Mouse (Mus musculus) bone marrow, adult 2 months (tissue): Measurements from ENCODE around the gene Sptan1.

ENCODE experiments used
- CTCF ChIP-seq: fragments of 200-500 bp; IDR thresholded peaks from 2 replicates; pipeline ENCODE4 v1.5.1; 2011; ENCODE audit warnings: low read length, control low read depth; ENCODE audit not compliant: control insufficient read depth, insufficient read depth
- POLR2A ChIP-seq: fragments of 200-500 bp; IDR thresholded peaks from 2 replicates; pipeline ENCODE4 v1.6.1; 2011; ENCODE audit warnings: low read depth, mild to moderate bottlenecking, control low read depth, low read length, borderline replicate concordance; ENCODE audit not compliant: control insufficient read depth

DNA sequence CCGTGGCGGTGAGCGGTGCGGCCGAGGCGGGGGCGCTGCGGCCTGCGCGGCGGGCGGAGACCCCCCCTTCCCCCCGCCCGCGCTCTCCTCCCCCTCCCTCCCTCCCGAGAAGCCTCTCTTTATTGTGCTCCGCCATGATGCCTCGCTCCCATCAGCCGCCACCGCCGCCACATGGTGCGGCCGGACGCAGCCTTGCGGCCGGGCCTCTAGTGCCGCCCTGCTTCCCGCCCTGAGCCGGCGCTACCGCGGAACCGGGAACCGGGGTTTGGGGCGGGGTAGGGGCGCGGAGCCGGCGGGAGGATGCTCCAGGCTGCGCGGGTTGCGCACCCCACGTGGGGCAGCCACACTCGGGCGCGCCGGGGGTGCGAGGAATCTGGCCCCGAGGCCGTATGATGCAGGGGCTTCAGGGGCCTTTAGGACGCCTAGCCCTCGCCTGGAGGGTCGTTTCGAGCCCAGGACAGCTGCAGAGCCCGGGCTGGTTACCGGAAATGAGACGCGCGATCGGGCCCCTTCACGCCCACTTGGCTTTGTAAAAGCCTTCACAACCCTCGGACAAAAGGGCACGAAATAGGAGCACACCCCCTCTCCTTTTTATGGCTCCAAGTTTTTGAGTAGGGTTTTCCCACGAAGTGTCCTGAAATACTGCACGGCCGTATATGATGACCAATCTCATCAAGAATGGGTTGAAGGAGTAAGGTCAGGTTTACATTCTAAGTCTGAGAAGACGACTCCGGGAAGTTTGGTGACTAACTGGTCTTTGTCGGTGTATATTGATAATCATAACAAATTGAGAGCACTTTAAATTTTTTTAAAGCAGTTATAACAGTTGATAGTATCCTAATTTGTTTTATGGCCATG, 101.9 kb downstream of the Sptan1 start:
- TF ChIP-seq CTCF (no peak), POLR2A (peak; percentile 30; the same call in 1 of the 2 replicates)
